Mouse (Mus musculus) C2C12 (cell line): ENCODE results near the gene Smim23. TPM values are rescaled to one million over a fixed set of nuclear protein-coding genes. Genes with fewer than 3 reads are reported as not detected.

Experiments used
- H3K27me3 ChIP-seq: one replicate; pipeline ENCODE4 v1.6.1; 2011; ENCODE audit not compliant: control insufficient read depth, insufficient read depth, insufficient read length
- H3K36me3 ChIP-seq: one replicate; pipeline ENCODE4 v1.6.1; 2011; ENCODE audit not compliant: control insufficient read depth, insufficient read depth
- H3K4me3 ChIP-seq: one replicate; pipeline ENCODE4 v1.5.1; 2011; ENCODE audit warnings: mild to moderate bottlenecking, control low read depth; ENCODE audit not compliant: poor library complexity, insufficient read depth, severe bottlenecking
- H3K79me2 ChIP-seq: one replicate; pipeline ENCODE4 v1.6.1; 2011; ENCODE audit not compliant: control insufficient read depth, insufficient read depth
- H3K79me3 ChIP-seq: one replicate; pipeline ENCODE4 v1.6.1; 2011; ENCODE audit warnings: low read depth, control low read depth
- H3ac ChIP-seq: one replicate; pipeline ENCODE3; 2011; ENCODE audit warnings: low read depth; ENCODE audit not compliant: control insufficient read depth, insufficient read length
- CEBPB ChIP-seq: IDR thresholded peaks from one replicate; pipeline ENCODE4 v1.6.1; 2011; ENCODE audit warnings: low read depth, mild to moderate bottlenecking, control low read depth, moderate library complexity
- CTCF ChIP-seq: IDR thresholded peaks from one replicate; pipeline ENCODE4 v1.5.1; 2011; ENCODE audit not compliant: control insufficient read depth, insufficient read depth, insufficient read length
- FOSL1 ChIP-seq: IDR thresholded peaks from one replicate; pipeline ENCODE4 v1.8.0; 2011; ENCODE audit warnings: mild to moderate bottlenecking, low read length; ENCODE audit not compliant: poor library complexity, insufficient read depth, severe bottlenecking
- MAX ChIP-seq: IDR thresholded peaks from one replicate; pipeline ENCODE4 v1.6.1; 2011; ENCODE audit warnings: mild to moderate bottlenecking, control low read depth
- MYOD1 ChIP-seq: IDR thresholded peaks from one replicate; pipeline ENCODE4 v1.6.1; 2011; ENCODE audit warnings: low read depth; ENCODE audit not compliant: control insufficient read depth, insufficient read length
- MYOG ChIP-seq: IDR thresholded peaks from one replicate; pipeline ENCODE4 v1.6.1; 2011; ENCODE audit not compliant: control insufficient read depth, insufficient read length; ENCODE audit errors: extremely low read depth
- USF1 ChIP-seq: IDR thresholded peaks from one replicate; pipeline ENCODE4 v1.6.1; 2011; ENCODE audit warnings: low read depth, mild to moderate bottlenecking, control low read depth, moderate library complexity
- polyA plus RNA-seq: library from polyadenylated mRNA; unstranded; fragments of >200 nt; fragmentation: generic; extraction: Trizol; gene quantifications from one replicate; pipeline ENCODE4 v1.2.1, GENCODE M21; 2012; ENCODE audit warnings: missing spikeins

Gene Smim23
- polyA plus RNA-seq, 1 experiment = not detected

DNA sequence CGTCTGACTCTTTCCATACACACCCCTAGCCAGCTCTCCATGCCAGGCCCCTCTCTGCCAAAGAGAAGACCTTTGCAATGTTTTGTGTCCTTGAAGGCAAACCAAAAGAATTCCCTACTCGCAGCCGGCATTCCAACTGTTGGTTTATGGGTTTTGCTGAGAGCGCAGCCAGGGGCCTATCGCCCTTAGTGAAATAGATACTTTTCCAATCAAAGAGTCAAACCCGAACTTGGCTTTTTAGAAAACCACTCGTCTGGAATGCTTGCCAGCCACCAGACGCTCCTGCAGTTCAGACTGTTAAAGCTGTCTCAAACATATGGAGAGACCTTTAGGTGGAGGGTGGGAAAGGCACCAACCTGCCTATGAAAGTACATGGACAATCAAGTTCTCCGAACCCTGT is 15.9 kb upstream of the Smim23 start:
- no peak overlapping the region for H3K4me3 ChIP-seq
- no peaks in the 10 kb centered on the region for H3K79me3 ChIP-seq
- TF ChIP-seq MYOG (no peak), MAX (no peak), CTCF (no peak), MYOD1 (no peak), CEBPB (no peak), FOSL1 (no peak), USF1 (no peak)
- H3ac ChIP-seq = no peak overlapping the region
- H3K36me3 ChIP-seq = no peaks in the 10 kb centered on the region
- H3K79me2 ChIP-seq = no peaks in the 10 kb centered on the region
- H3K27me3 ChIP-seq = peaks cover 9% of the 10 kb centered on the region

- H3K79me3 ChIP-seq = no peaks in the 10 kb centered on the region
- TF ChIP-seq MYOG (no peak), CTCF (no peak), MYOD1 (no peak), FOSL1 (no peak), CEBPB (no peak), USF1 (no peak), MAX (no peak)
- H3K4me3 ChIP-seq = no peak overlapping the region
- H3K27me3 ChIP-seq = peaks cover 10% of the 10 kb centered on the region
- no peaks in the 10 kb centered on the region for H3K79me2 ChIP-seq
- H3ac ChIP-seq = no peak overlapping the region
- no peaks in the 10 kb centered on the region for H3K36me3 ChIP-seq
These were observed 10.6 kb upstream of the Smim23 start for GRCm38 (mm10) chr11:32835022-32835421.

DNA sequence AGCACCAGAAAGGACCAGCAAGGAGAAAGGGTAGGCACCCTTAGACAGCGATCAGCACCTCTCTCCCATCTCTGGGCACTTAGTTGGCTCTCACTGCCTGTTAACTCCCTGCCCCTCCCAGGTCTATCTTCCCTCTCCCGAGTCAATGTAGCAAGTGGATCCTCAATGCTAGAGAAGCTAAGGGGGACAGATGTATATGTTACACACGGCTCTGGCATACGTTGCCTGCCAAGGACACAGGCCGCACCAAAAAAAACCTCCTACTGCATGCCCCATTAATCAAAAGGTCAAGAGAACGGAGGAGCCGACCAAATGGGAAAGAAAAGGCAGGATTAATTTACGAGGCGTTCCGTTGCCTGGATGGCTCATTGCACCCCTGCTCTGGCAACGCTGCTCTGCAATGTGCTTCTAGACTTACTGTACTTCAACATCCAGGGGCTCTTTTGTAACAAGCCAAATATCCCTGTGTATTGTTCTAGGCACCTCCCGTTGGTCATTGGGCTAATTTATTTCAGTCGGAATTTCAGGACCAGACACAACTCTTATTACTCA is 10.0 kb upstream of the Smim23 start:
- H3ac ChIP-seq = no peak overlapping the region
- no peak overlapping the region for H3K4me3 ChIP-seq
- no peaks in the 10 kb centered on the region for H3K36me3 ChIP-seq
- H3K27me3 ChIP-seq = peaks cover 7% of the 10 kb centered on the region
- H3K79me3 ChIP-seq = no peaks in the 10 kb centered on the region
- TF ChIP-seq MYOD1 (no peak), CEBPB (no peak), MAX (no peak), USF1 (no peak), MYOG (no peak), FOSL1 (no peak), CTCF (no peak)
- no peaks in the 10 kb centered on the region for H3K79me2 ChIP-seq

- H3K27me3 ChIP-seq = no peaks in the 10 kb centered on the region
- no peaks in the 10 kb centered on the region for H3K36me3 ChIP-seq
- no peaks in the 10 kb centered on the region for H3K79me2 ChIP-seq
- H3K4me3 ChIP-seq = no peak overlapping the region
- H3ac ChIP-seq = no peak overlapping the region
- H3K79me3 ChIP-seq = no peaks in the 10 kb centered on the region
- TF ChIP-seq USF1 = no peak
- TF ChIP-seq MYOD1 = no peak
- TF ChIP-seq CTCF = no peak
- no peak for TF ChIP-seq MAX
- no peak for TF ChIP-seq CEBPB
- TF ChIP-seq MYOG = no peak
- no peak for TF ChIP-seq FOSL1
These were observed 6.8 kb downstream of the Smim23 start for GRCm38 (mm10) chr11:32817566-32817965.

GRCm38 (mm10) chr11:32814286-32814685 is 10.1 kb downstream of the Smim23 start:
- H3K36me3 ChIP-seq = no peaks in the 10 kb centered on the region
- H3K79me2 ChIP-seq = no peaks in the 10 kb centered on the region
- TF ChIP-seq USF1 = no peak
- H3K4me3 ChIP-seq = no peak overlapping the region
- no peak overlapping the region for H3ac ChIP-seq
- peaks cover 6% of the 10 kb centered on the region for H3K27me3 ChIP-seq
- H3K79me3 ChIP-seq = no peaks in the 10 kb centered on the region

GRCm38 (mm10) chr11:32809091-32809490 is 15.3 kb downstream of the Smim23 start:
- TF ChIP-seq MYOG (no peak), MYOD1 (no peak), CTCF (no peak), USF1 (no peak), CEBPB (no peak), MAX (no peak), FOSL1 (no peak)

More at GRCm38 (mm10) chr11:32809091-32809490, 15.3 kb downstream of the Smim23 start:
- H3K27me3 ChIP-seq = peaks cover 9% of the 10 kb centered on the region
- H3K4me3 ChIP-seq = no peak overlapping the region
- no peaks in the 10 kb centered on the region for H3K79me2 ChIP-seq
- H3K79me3 ChIP-seq = no peaks in the 10 kb centered on the region
- H3ac ChIP-seq = no peak overlapping the region
- no peaks in the 10 kb centered on the region for H3K36me3 ChIP-seq
